Mouse (Mus musculus) stomach, embryonic 14.5 days (tissue): ENCODE measurements at regions not wholly inside any gene's neighbourhood (a gene's known extent, or its start where the extent isn't known, plus 50 kb on each side); places are given as distances from the start of the nearest gene placed in this dataset.

Experiments
- ATAC-seq: fragments of 200-750 bp; cut with Nextera tagmentation; 2 replicates; pipeline ENCODE4 v1.8.0; 2017; ENCODE audit warnings: low read depth, moderate TSS enrichment; ENCODE audit not compliant: insufficient number of reproducible peaks, insufficient read depth, low FRiP score
- H3K27ac ChIP-seq: fragments of 300-500 bp; sonication (generic); 2 replicates; pipeline ENCODE4 v1.5.1; 2014; ENCODE audit warnings: mild to moderate bottlenecking, low read length, moderate library complexity, mixed read lengths
- H3K27me3 ChIP-seq: fragments of 300-500 bp; sonication (generic); 2 replicates; pipeline ENCODE4 v1.6.1; 2014; ENCODE audit warnings: low read length, control low read depth, mixed read lengths; ENCODE audit not compliant: control insufficient read depth, insufficient read depth
- H3K36me3 ChIP-seq: fragments of 300-500 bp; sonication (generic); 2 replicates; pipeline ENCODE4 v1.6.1; 2014; ENCODE audit warnings: mild to moderate bottlenecking, control low read depth, low read length, moderate library complexity, mixed read lengths; ENCODE audit not compliant: control insufficient read depth, insufficient read depth
- H3K4me1 ChIP-seq: fragments of 300-500 bp; sonication (generic); 2 replicates; pipeline ENCODE4 v1.6.1; 2014; ENCODE audit warnings: low read length, control low read depth, mixed read lengths; ENCODE audit not compliant: control insufficient read depth, insufficient read depth
- H3K4me2 ChIP-seq: fragments of 300-500 bp; sonication (generic); replicated peaks from 2 replicates; pipeline ENCODE4 v1.6.1; 2014; ENCODE audit warnings: low read depth, low read length, control low read depth
- H3K4me3 ChIP-seq: fragments of 300-500 bp; sonication (generic); 2 replicates; pipeline ENCODE4 v1.5.1; 2014; ENCODE audit warnings: low read depth, low read length, control low read depth
- H3K9ac ChIP-seq: fragments of 300-500 bp; sonication (generic); replicated peaks from 2 replicates; pipeline ENCODE4 v1.6.1; 2014; ENCODE audit warnings: low read depth, mild to moderate bottlenecking, control low read depth, low read length, moderate library complexity, mixed read lengths
- H3K9me3 ChIP-seq: fragments of 300-500 bp; sonication (generic); 2 replicates; pipeline ENCODE4 v1.6.1; 2016; ENCODE audit warnings: low read depth, low read length, control low read depth; ENCODE audit not compliant: control insufficient read depth
- WGBS: fragments of 180-500 bp; shearing (Covaris S2); extraction: QIAGEN DNeasy Blood & Tissue Kit; methylation state at CpG from one replicate; pipeline ENCODE4 v1.1.7; 2014; 5-methylcytosine and 5-hydroxymethylcytosine counted together

- Histone ChIP-seq H3K27ac (no peak overlapping the region), H3K4me2 (no peak overlapping the region), H3K36me3 (no peaks in the 10 kb centered on the region), H3K4me3 (no peak overlapping the region), H3K9ac (no peak overlapping the region), H3K4me1 (no peaks in the 10 kb centered on the region), H3K27me3 (no peaks in the 10 kb centered on the region), H3K9me3 (no peaks in the 10 kb centered on the region)
- ATAC-seq, result no peak
- WGBS, result 84% methylated on average over 3 of the region's 3 CpGs
These were observed 1322.5 kb upstream of the Lrrc6 start for GRCm38 (mm10) chr15:67823226-67823625.

- WGBS, result 65% methylated on average over 1 of the region's 1 CpGs
- H3K27ac ChIP-seq, result no peak overlapping the region
- H3K4me2 ChIP-seq, result no peak overlapping the region
- H3K4me3 ChIP-seq, result no peak overlapping the region
- ATAC-seq, result no peak
- H3K27me3 ChIP-seq, result no peaks in the 10 kb centered on the region
- no peaks in the 10 kb centered on the region for H3K36me3 ChIP-seq
- H3K4me1 ChIP-seq, result no peaks in the 10 kb centered on the region
- no peak overlapping the region for H3K9ac ChIP-seq
- no peaks in the 10 kb centered on the region for H3K9me3 ChIP-seq
These were observed 1299.2 kb upstream of the Lrrc6 start for GRCm38 (mm10) chr15:67799871-67800270.

GRCm38 (mm10) chr15:67795578-67795977, 1294.9 kb upstream of the Lrrc6 start:
- Histone ChIP-seq H3K4me3 (no peak overlapping the region), H3K9me3 (no peaks in the 10 kb centered on the region), H3K9ac (no peak overlapping the region), H3K4me2 (no peak overlapping the region), H3K27me3 (no peaks in the 10 kb centered on the region), H3K27ac (no peak overlapping the region), H3K36me3 (no peaks in the 10 kb centered on the region), H3K4me1 (no peaks in the 10 kb centered on the region)
- no peak for ATAC-seq
- WGBS, result 69% methylated on average over 2 of the region's 2 CpGs

- H3K4me1 ChIP-seq, result no peaks in the 10 kb centered on the region
- H3K36me3 ChIP-seq, result no peaks in the 10 kb centered on the region
- ATAC-seq, result no peak
These were observed 1292.1 kb upstream of the Lrrc6 start for GRCm38 (mm10) chr15:67792822-67793221.

GRCm38 (mm10) chr15:67788587-67788986, 1287.9 kb upstream of the Lrrc6 start:
- Histone ChIP-seq H3K4me1 (no peaks in the 10 kb centered on the region), H3K4me3 (no peak overlapping the region), H3K36me3 (no peaks in the 10 kb centered on the region), H3K27me3 (no peaks in the 10 kb centered on the region), H3K4me2 (no peak overlapping the region), H3K9me3 (no peaks in the 10 kb centered on the region), H3K9ac (no peak overlapping the region), H3K27ac (no peak overlapping the region)
- no peak for ATAC-seq

More at GRCm38 (mm10) chr15:67792822-67793221, 1292.1 kb upstream of the Lrrc6 start:
- Histone ChIP-seq H3K27ac (no peak overlapping the region), H3K4me2 (no peak overlapping the region), H3K4me3 (no peak overlapping the region), H3K9ac (no peak overlapping the region), H3K9me3 (no peaks in the 10 kb centered on the region), H3K27me3 (no peaks in the 10 kb centered on the region)

- ATAC-seq, result no peak
- H3K4me1 ChIP-seq, result no peaks in the 10 kb centered on the region
- H3K36me3 ChIP-seq, result no peaks in the 10 kb centered on the region
- 51% methylated on average over 2 of the region's 2 CpGs for WGBS
- H3K4me2 ChIP-seq, result no peak overlapping the region
- no peak overlapping the region for H3K9ac ChIP-seq
- H3K4me3 ChIP-seq, result no peak overlapping the region
- no peaks in the 10 kb centered on the region for H3K27me3 ChIP-seq
- no peaks in the 10 kb centered on the region for H3K9me3 ChIP-seq
- no peak overlapping the region for H3K27ac ChIP-seq
These were observed 1284.9 kb upstream of the Lrrc6 start for GRCm38 (mm10) chr15:67785583-67785982.

- no peak for ATAC-seq
- H3K4me2 ChIP-seq, result no peak overlapping the region
- H3K27me3 ChIP-seq, result no peaks in the 10 kb centered on the region
- no peak overlapping the region for H3K27ac ChIP-seq
- H3K4me3 ChIP-seq, result no peak overlapping the region
- WGBS, result 92% methylated on average over 1 of the region's 1 CpGs
- no peaks in the 10 kb centered on the region for H3K9me3 ChIP-seq
- no peak overlapping the region for H3K9ac ChIP-seq
- H3K4me1 ChIP-seq, result no peaks in the 10 kb centered on the region
- no peaks in the 10 kb centered on the region for H3K36me3 ChIP-seq
These were observed 1283.0 kb upstream of the Lrrc6 start for GRCm38 (mm10) chr15:67783754-67784153.

- Histone ChIP-seq H3K36me3 (no peaks in the 10 kb centered on the region), H3K27me3 (no peaks in the 10 kb centered on the region), H3K4me3 (no peak overlapping the region), H3K4me2 (no peak overlapping the region), H3K9ac (no peak overlapping the region), H3K9me3 (no peaks in the 10 kb centered on the region), H3K4me1 (no peaks in the 10 kb centered on the region), H3K27ac (no peak overlapping the region)
- no peak for ATAC-seq
- WGBS, result 77% methylated on average over 4 of the region's 4 CpGs
These were observed 1281.8 kb upstream of the Lrrc6 start for GRCm38 (mm10) chr15:67782505-67782904.

- Histone ChIP-seq H3K9me3 (no peaks in the 10 kb centered on the region), H3K36me3 (no peaks in the 10 kb centered on the region), H3K4me1 (no peaks in the 10 kb centered on the region), H3K9ac (no peak overlapping the region), H3K27me3 (no peaks in the 10 kb centered on the region), H3K4me2 (no peak overlapping the region), H3K4me3 (no peak overlapping the region), H3K27ac (no peak overlapping the region)
- no peak for ATAC-seq
- WGBS, result 71% methylated on average over 2 of the region's 2 CpGs
These were observed 1280.1 kb upstream of the Lrrc6 start for GRCm38 (mm10) chr15:67780856-67781255.
